Mouse (Mus musculus) cerebellum, adult 9-10 months (tissue): ENCODE results near the gene Smad1.

Source experiments
- DNase-seq: peaks from one replicate; pipeline ENCODE4 v3.0.0; 2022

Smad1 gene

GRCm38 (mm10) chr8:79350805-79351204 is 48.5 kb downstream of the Smad1 start:
- no peak for DNase-seq

GRCm38 (mm10) chr8:79350094-79350593 is 49.2 kb downstream of the Smad1 start:
- DNase-seq = peak; percentile 95

- DNase-seq = no peak
Measured at GRCm38 (mm10) chr8:79346414-79346813, 52.9 kb downstream of the Smad1 start.

- no peak for DNase-seq
Measured at GRCm38 (mm10) chr8:79345856-79346255, 53.5 kb downstream of the Smad1 start.

- no peak for DNase-seq
Measured at GRCm38 (mm10) chr8:79341236-79341635, 58.1 kb downstream of the Smad1 start.

- DNase-seq = no peak
Measured at GRCm38 (mm10) chr8:79339555-79339954, 59.8 kb downstream of the Smad1 start.

GRCm38 (mm10) chr8:79338619-79339018 is 60.7 kb downstream of the Smad1 start:
- DNase-seq = no peak

GRCm38 (mm10) chr8:79332109-79332900 is 67.0 kb downstream of the Smad1 start:
- no peak for DNase-seq

GRCm38 (mm10) chr8:79331571-79331970 is 67.7 kb downstream of the Smad1 start:
- DNase-seq = no peak

- DNase-seq = no peak
Measured at GRCm38 (mm10) chr8:79331017-79331416, 68.3 kb downstream of the Smad1 start.

GRCm38 (mm10) chr8:79329735-79330134 is 69.6 kb downstream of the Smad1 start:
- no peak for DNase-seq

- DNase-seq = no peak
Measured at GRCm38 (mm10) chr8:79329182-79329581, 70.1 kb downstream of the Smad1 start.

GRCm38 (mm10) chr8:79325510-79325909 is 73.8 kb downstream of the Smad1 start:
- DNase-seq = no peak

- no peak for DNase-seq
Measured at GRCm38 (mm10) chr8:79324928-79325327, 74.4 kb downstream of the Smad1 start.

- DNase-seq = no peak
Measured at GRCm38 (mm10) chr8:79324036-79324435, 75.3 kb downstream of the Smad1 start.

GRCm38 (mm10) chr8:79323121-79323520 is 76.2 kb downstream of the Smad1 start:
- no peak for DNase-seq

- no peak for DNase-seq
Measured at GRCm38 (mm10) chr8:79310801-79311200, 88.5 kb downstream of the Smad1 start.

GRCm38 (mm10) chr8:79305941-79306340 is 93.4 kb downstream of the Smad1 start:
- DNase-seq = no peak

- no peak for DNase-seq
Measured at GRCm38 (mm10) chr8:79301548-79301947, 97.8 kb downstream of the Smad1 start.

- no peak for DNase-seq
Measured at GRCm38 (mm10) chr8:79299704-79300103, 99.6 kb downstream of the Smad1 start.

GRCm38 (mm10) chr8:79297763-79298162 is 101.6 kb downstream of the Smad1 start:
- DNase-seq = peak; percentile 39

- DNase-seq = no peak
Measured at GRCm38 (mm10) chr8:79295276-79296105, 103.8 kb downstream of the Smad1 start.

- DNase-seq = peak; percentile 95
Measured at GRCm38 (mm10) chr8:79294610-79295275, 104.6 kb downstream of the Smad1 start, which contains the start of gene Mmaa. Gene Mmaa (minus strand): TSS chr8:79294937.
